Mouse (Mus musculus) bone marrow, adult 2 months (tissue): ENCODE data around the gene Slc2a12. TPM values are rescaled to one million over a fixed set of nuclear protein-coding genes. Genes with fewer than 3 reads are reported as not detected.

Source experiments
- H3K27ac ChIP-seq: fragments of 200-500 bp; 2 replicates; pipeline ENCODE4 v1.5.1; 2012; ENCODE audit warnings: low read depth, mild to moderate bottlenecking, control low read depth, inconsistent platforms, low read length; ENCODE audit not compliant: control insufficient read depth, poor library complexity, insufficient read depth
- H3K4me1 ChIP-seq: fragments of 200-500 bp; 2 replicates; pipeline ENCODE4 v1.6.1; 2011; ENCODE audit warnings: low read length; ENCODE audit not compliant: control insufficient read depth, insufficient read depth
- H3K4me3 ChIP-seq: fragments of 200-500 bp; replicated peaks from 2 replicates; pipeline ENCODE3; 2011; ENCODE audit warnings: mild to moderate bottlenecking, low read depth, low read length, control low read depth; ENCODE audit not compliant: control insufficient read depth
- CTCF ChIP-seq: fragments of 200-500 bp; IDR thresholded peaks from 2 replicates; pipeline ENCODE4 v1.5.1; 2011; ENCODE audit warnings: low read length, control low read depth; ENCODE audit not compliant: control insufficient read depth, insufficient read depth
- POLR2A ChIP-seq: fragments of 200-500 bp; IDR thresholded peaks from 2 replicates; pipeline ENCODE4 v1.6.1; 2011; ENCODE audit warnings: low read depth, mild to moderate bottlenecking, control low read depth, low read length, borderline replicate concordance; ENCODE audit not compliant: control insufficient read depth
- WGBS: fragments of 180-500 bp; shearing (Covaris S2); methylation state at CpG from one replicate; pipeline ENCODE4 v1.1.7; 2018; 5-methylcytosine and 5-hydroxymethylcytosine counted together
- polyA plus RNA-seq: library from polyadenylated mRNA; stranded (reverse); fragments of >200 nt; gene quantifications from 2 replicates; pipeline ENCODE4 v1.2.4, GENCODE M21; 2011; ENCODE audit warnings: low replicate concordance; ENCODE audit not compliant: missing spikeins, insufficient read depth, insufficient read length

Slc2a12 gene
- polyA plus RNA-seq, 1 experiment, result not detected

GRCm38 (mm10) chr10:22696236-22696635 lies 51.4 kb downstream of the Slc2a12 start:
- TF ChIP-seq CTCF, result no peak
- no peak for TF ChIP-seq POLR2A
- no peak overlapping the region for H3K4me3 ChIP-seq
- peaks cover 2% of the 10 kb centered on the region; the same call in 1 of the 2 replicates for H3K4me1 ChIP-seq
- no peak overlapping the region for H3K27ac ChIP-seq
- 90% methylated on average over 9 of the region's 9 CpGs for WGBS

- TF ChIP-seq CTCF (no peak), POLR2A (no peak)
- peaks cover 2% of the 10 kb centered on the region; the same call in 1 of the 2 replicates for H3K4me1 ChIP-seq
- WGBS, result 82% methylated on average over 7 of the region's 7 CpGs
- H3K27ac ChIP-seq, result no peak overlapping the region
- H3K4me3 ChIP-seq, result no peak overlapping the region
Observed at GRCm38 (mm10) chr10:22696864-22697263, 52.1 kb downstream of the Slc2a12 start.

GRCm38 (mm10) chr10:22698158-22698953 lies 53.5 kb downstream of the Slc2a12 start:
- no peak overlapping the region for H3K27ac ChIP-seq
- no peak overlapping the region for H3K4me3 ChIP-seq
- TF ChIP-seq CTCF (no peak), POLR2A (no peak)
- WGBS, result 83% methylated on average over 9 of the region's 9 CpGs
- H3K4me1 ChIP-seq, result peaks cover 2% of the 10 kb centered on the region; the same call in 1 of the 2 replicates

GRCm38 (mm10) chr10:22699487-22700335 lies 54.9 kb downstream of the Slc2a12 start:
- WGBS, result 46% methylated on average over 19 of the region's 19 CpGs

GRCm38 (mm10) chr10:22700773-22701172 lies 56.0 kb downstream of the Slc2a12 start:
- 39% methylated on average over 9 of the region's 9 CpGs for WGBS
- no peak overlapping the region for H3K27ac ChIP-seq
- TF ChIP-seq POLR2A (no peak), CTCF (no peak)
- H3K4me3 ChIP-seq, result no peak overlapping the region
- peaks cover 2% of the 10 kb centered on the region; the same call in 1 of the 2 replicates for H3K4me1 ChIP-seq

More at GRCm38 (mm10) chr10:22699487-22700335, 54.9 kb downstream of the Slc2a12 start:
- TF ChIP-seq CTCF (no peak), POLR2A (no peak)
- Histone ChIP-seq H3K4me1 (peaks cover 2% of the 10 kb centered on the region; the same call in 1 of the 2 replicates), H3K4me3 (no peak overlapping the region), H3K27ac (no peak overlapping the region)

GRCm38 (mm10) chr10:22701485-22702315 lies 56.9 kb downstream of the Slc2a12 start:
- Histone ChIP-seq H3K4me1 (peaks cover 2% of the 10 kb centered on the region; the same call in 1 of the 2 replicates), H3K4me3 (no peak overlapping the region), H3K27ac (no peak overlapping the region)
- 78% methylated on average over 12 of the region's 12 CpGs for WGBS
- TF ChIP-seq POLR2A (no peak), CTCF (no peak)

- no peak for TF ChIP-seq POLR2A
- TF ChIP-seq CTCF, result no peak
- H3K4me1 ChIP-seq, result peaks cover 2% of the 10 kb centered on the region; the same call in 1 of the 2 replicates
- H3K27ac ChIP-seq, result no peak overlapping the region
- WGBS, result 87% methylated on average over 6 of the region's 6 CpGs
- no peak overlapping the region for H3K4me3 ChIP-seq
Observed at GRCm38 (mm10) chr10:22703844-22704243, 59.0 kb downstream of the Slc2a12 start.
